Mouse (Mus musculus) E14TG2a.4 (cell line): ENCODE measurements around the gene 4930522H14Rik.

Experiments used
- H3K27me3 ChIP-seq: 2 replicates; pipeline ENCODE4 v1.6.1; 2014; ENCODE audit warnings: low read length, control low read depth; ENCODE audit not compliant: insufficient read depth
- H3K36me3 ChIP-seq: 2 replicates; pipeline ENCODE4 v1.6.1; 2014; ENCODE audit warnings: low read length, control low read depth; ENCODE audit not compliant: insufficient read depth
- H3K4me1 ChIP-seq: replicated peaks from 2 replicates; pipeline ENCODE4 v1.6.1; 2014; ENCODE audit warnings: low read depth, low read length, control low read depth
- H3K4me3 ChIP-seq: replicated peaks from 2 replicates; pipeline ENCODE4 v1.5.1; 2014; ENCODE audit warnings: mild to moderate bottlenecking, low read length
- H3K9me3 ChIP-seq: 2 replicates; pipeline ENCODE4 v1.6.1; 2014; ENCODE audit warnings: low read length, control low read depth
- CTCF ChIP-seq: conservative IDR thresholded peaks from 2 replicates; pipeline ENCODE4 v1.5.1; 2014; ENCODE audit warnings: low read length
- NANOG ChIP-seq: IDR thresholded peaks from 2 replicates; pipeline ENCODE4 v1.6.1; 2014; ENCODE audit warnings: borderline replicate concordance, low read length, mixed read lengths
- POU5F1 ChIP-seq: IDR thresholded peaks from 2 replicates; pipeline ENCODE4 v1.6.1; 2014; ENCODE audit warnings: low read length, borderline replicate concordance

Gene 4930522H14Rik

GRCm38 (mm10) chr4:109471606-109472005, 59.5 kb downstream of the 4930522H14Rik start:
- H3K9me3 ChIP-seq = no peaks in the 10 kb centered on the region
- TF ChIP-seq NANOG = no peak
- TF ChIP-seq CTCF = no peak
- TF ChIP-seq POU5F1 = no peak
- no peaks in the 10 kb centered on the region for H3K27me3 ChIP-seq
- H3K36me3 ChIP-seq = no peaks in the 10 kb centered on the region
- peaks cover 12% of the 10 kb centered on the region for H3K4me1 ChIP-seq
- H3K4me3 ChIP-seq = no peak overlapping the region

- TF ChIP-seq POU5F1 = no peak
- no peak for TF ChIP-seq NANOG
- no peak for TF ChIP-seq CTCF
Measured at GRCm38 (mm10) chr4:109467687-109468086, 63.4 kb downstream of the 4930522H14Rik start.

GRCm38 (mm10) chr4:109463892-109464291, 67.2 kb downstream of the 4930522H14Rik start:
- no peaks in the 10 kb centered on the region for H3K9me3 ChIP-seq
- no peak overlapping the region for H3K4me3 ChIP-seq
- no peaks in the 10 kb centered on the region for H3K4me1 ChIP-seq
- no peak for TF ChIP-seq NANOG
- TF ChIP-seq POU5F1 = no peak
- TF ChIP-seq CTCF = no peak
- no peaks in the 10 kb centered on the region for H3K36me3 ChIP-seq
- no peaks in the 10 kb centered on the region for H3K27me3 ChIP-seq

More at GRCm38 (mm10) chr4:109467687-109468086, 63.4 kb downstream of the 4930522H14Rik start:
- no peaks in the 10 kb centered on the region for H3K27me3 ChIP-seq
- H3K9me3 ChIP-seq = no peaks in the 10 kb centered on the region
- no peaks in the 10 kb centered on the region for H3K4me1 ChIP-seq
- H3K36me3 ChIP-seq = no peaks in the 10 kb centered on the region
- H3K4me3 ChIP-seq = no peak overlapping the region

GRCm38 (mm10) chr4:109460421-109461179, 70.5 kb downstream of the 4930522H14Rik start:
- no peaks in the 10 kb centered on the region for H3K36me3 ChIP-seq
- H3K4me3 ChIP-seq = no peak overlapping the region
- H3K4me1 ChIP-seq = no peaks in the 10 kb centered on the region
- H3K27me3 ChIP-seq = no peaks in the 10 kb centered on the region
- TF ChIP-seq POU5F1 (no peak), CTCF (no peak), NANOG (no peak)
- no peaks in the 10 kb centered on the region for H3K9me3 ChIP-seq

- H3K36me3 ChIP-seq = peaks cover 5% of the 10 kb centered on the region
- no peaks in the 10 kb centered on the region for H3K9me3 ChIP-seq
- TF ChIP-seq CTCF (no peak), NANOG (no peak), POU5F1 (no peak)
- no peaks in the 10 kb centered on the region for H3K4me1 ChIP-seq
- H3K27me3 ChIP-seq = no peaks in the 10 kb centered on the region
- no peak overlapping the region for H3K4me3 ChIP-seq
Measured at GRCm38 (mm10) chr4:109456821-109457220, 74.3 kb downstream of the 4930522H14Rik start.
